Mouse (Mus musculus) G1E (cell line): ENCODE measurements around the gene Pdcd1lg2.

Experiments used
- CTCF ChIP-seq: IDR thresholded peaks from 2 replicates; pipeline ENCODE4 v1.5.1; 2012; ENCODE audit warnings: low read depth, low read length, inconsistent platforms, mixed read lengths
- GATA1 ChIP-seq: IDR thresholded peaks from 2 replicates; pipeline ENCODE4 v1.6.1; 2012; ENCODE audit warnings: borderline replicate concordance, low read length, inconsistent platforms, mixed read lengths

DNA sequence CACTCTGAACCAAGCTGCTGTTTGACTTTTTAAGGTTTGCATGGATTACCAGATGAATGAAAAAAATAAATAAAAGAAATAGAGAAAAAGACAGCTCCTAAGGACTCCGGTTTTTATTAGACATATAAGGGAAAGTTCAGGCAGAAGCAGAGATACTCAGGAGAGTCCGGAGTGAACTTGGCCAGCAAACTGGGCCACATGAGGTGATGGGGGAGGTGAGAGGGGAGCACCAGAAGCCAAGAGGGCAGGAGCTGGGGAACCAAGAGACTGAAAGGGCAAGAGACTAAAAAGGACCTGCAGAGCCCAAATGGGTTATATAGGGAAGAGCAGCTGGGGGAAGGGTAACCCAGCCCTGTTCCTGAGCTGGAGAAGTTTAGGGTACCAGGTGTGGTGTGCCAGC is 16.0 kb upstream of the Pdcd1lg2 start:
- TF ChIP-seq GATA1 (no peak), CTCF (no peak)
